ENCODE assay signal across 9 mouse cellular contexts in the genomic region with DNA sequence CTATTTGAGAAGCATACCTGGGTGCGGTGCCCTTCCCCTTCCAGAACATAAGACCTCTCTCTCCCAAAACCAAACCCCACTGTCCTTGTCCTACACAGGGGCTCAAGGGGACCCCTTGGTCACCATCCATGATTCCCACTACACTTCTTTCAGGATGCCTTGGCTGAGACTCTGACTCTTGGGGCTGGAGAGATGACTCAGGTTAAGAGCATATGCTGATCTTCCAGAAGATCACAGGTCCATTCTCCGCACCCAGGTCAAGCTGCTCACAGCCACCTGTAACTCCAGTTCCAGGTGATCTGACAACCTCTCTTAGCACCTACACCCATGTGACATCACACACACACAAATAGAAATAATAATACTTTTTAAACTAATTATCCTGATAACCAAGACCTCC. TPM values are rescaled to one million over a fixed set of nuclear protein-coding genes. Genes with fewer than 3 reads are reported as not detected.
DNase-seq lines count a peak whose midpoint lies in the region; ATAC-seq and TF ChIP-seq lines count a peak whose summit lies in the region.
"Had no signal": no experiment of that assay in that cellular context is flagged by ENCODE, and none has a peak within 500 bp of the region (broad histone marks: within the 10 kb centered on the region; RNA-seq: fewer than 3 reads in every experiment).

No protein-coding gene starts in this region.

- ATAC-seq in forebrain, embryonic 15.5 days (replicated peaks) = no peak
- ATAC-seq in liver, embryonic 15.5 days (ENCODE audit: insufficient read depth) = no peak

- peak overlapping the region; percentile 95 for H3K27ac ChIP-seq in gastrocnemius, adult 2 months
- H3K27ac ChIP-seq in forebrain, embryonic 15.5 days (replicated peaks) = peak overlapping the region; percentile 51; the same call in 1 of the 2 replicates
- H3K27ac ChIP-seq in liver, embryonic 15.5 days (replicated peaks) = no peak overlapping the region

- peaks cover 33% of the 10 kb centered on the region for H3K4me1 ChIP-seq in forebrain, embryonic 15.5 days
- no peaks in the 10 kb centered on the region for H3K4me1 ChIP-seq in liver, embryonic 15.5 days (replicated peaks)

- H3K36me3 ChIP-seq in forebrain, embryonic 15.5 days = no peaks in the 10 kb centered on the region
- H3K36me3 ChIP-seq in liver, embryonic 15.5 days (replicated peaks) = no peaks in the 10 kb centered on the region

- H3K9ac ChIP-seq in forebrain, embryonic 15.5 days (replicated peaks) = peak overlapping the region; percentile 70
- H3K9ac ChIP-seq in liver, embryonic 15.5 days = no peak overlapping the region

- no peak for DNase-seq in gastrocnemius, adult 2 months
- no peak for DNase-seq in gastrocnemius, postnatal 10 days
- peak; percentile 56 for DNase-seq in 3T3-L1 (ENCODE audit: low read depth, low spot score)
- DNase-seq in gastrocnemius, adult 8-10 months (ENCODE audit: low spot score in 2 of 2) = no peak
- DNase-seq in Muller cell, postnatal 12 days (ENCODE audit: inconsistent ontology term) = no peak
- DNase-seq in left cerebral cortex, adult 8-10 months (ENCODE audit: low spot score in 2 of 2) = no peak

- intact Hi-C loops in gastrocnemius, adult 2 months (cut with DNase I) = no loop called here

- H3K4me2 ChIP-seq in forebrain, embryonic 15.5 days (replicated peaks) = peak overlapping the region; percentile 64
- peak overlapping the region; percentile 57 for H3K4me2 ChIP-seq in liver, embryonic 15.5 days

- no peaks in the 10 kb centered on the region for H3K9me3 ChIP-seq in forebrain, embryonic 15.5 days
- H3K9me3 ChIP-seq in liver, embryonic 15.5 days (replicated peaks) = no peaks in the 10 kb centered on the region

- H3K27me3 ChIP-seq in forebrain, embryonic 15.5 days = 0 out of 2 replicates have a peak, but pooled peaks cover 5% of the 10 kb centered on the region
- H3K27me3 ChIP-seq in liver, embryonic 15.5 days = peaks cover 50% of the 10 kb centered on the region

- WGBS in forebrain, embryonic 15.5 days = 32% methylated on average over 2 of the region's 2 CpGs
- WGBS in liver, embryonic 15.5 days (ENCODE audit: insufficient replicate concordance) = 29% methylated on average over 2 of the region's 2 CpGs

- peak overlapping the region; percentile 90 for H3K4me3 ChIP-seq in gastrocnemius, adult 2 months
- peak overlapping the region; percentile 48 for H3K4me3 ChIP-seq in forebrain, embryonic 15.5 days
- peak overlapping the region; percentile 45 for H3K4me3 ChIP-seq in liver, embryonic 15.5 days (replicated peaks)

- no peak for TF ChIP-seq CTCF in gastrocnemius, adult 2 months (IDR thresholded peaks at IDR 0.05)

RNA-seq across cellular contexts. Expression of a gene that starts 16.1 kb away (rescaled TPM):
- 10 to 100 TPM; 12.7 to 18.4 TPM for total RNA-seq in gastrocnemius, adult 2 months (2021)
- total RNA-seq in gastrocnemius, postnatal 10 days (2021) = 10 to 100 TPM; 33.3 to 40.2 TPM
- 30.2 and 32.4 TPM in 2 replicates for polyA plus RNA-seq in forebrain, embryonic 15.5 days (2015; fragmentation: Nextera tagmentation; extraction: Ambion mirVana)
- 1.9 and 2.9 TPM in 2 replicates for polyA plus RNA-seq in liver, embryonic 15.5 days (2015; fragmentation: Nextera tagmentation; extraction: Ambion mirVana)
- total RNA-seq in gastrocnemius, adult 8-10 months (2022) = 10 to 100 TPM; 11.2 to 17.7 (median 14.1) TPM
- total RNA-seq in left cerebral cortex, adult 8-10 months (2022) = 10 to 100 TPM; 32.1 to 43.1 (median 38.2) TPM

RNA-seq across cellular contexts. Expression of a gene that starts 26.1 kb away (rescaled TPM):
- total RNA-seq in gastrocnemius, adult 2 months (2021) = 1 to 10 TPM in 1 of 2 experiments, under 1 TPM in 1; 0.26 to 1.3 TPM
- total RNA-seq in gastrocnemius, postnatal 10 days (2021) = not detected
- polyA plus RNA-seq in forebrain, embryonic 15.5 days (2015; fragmentation: Nextera tagmentation; extraction: Ambion mirVana) = not detected in 2 replicates
- not detected in 2 replicates for polyA plus RNA-seq in liver, embryonic 15.5 days (2015; fragmentation: Nextera tagmentation; extraction: Ambion mirVana)
- under 1 TPM; 0.29 to 0.86 (median 0.33) TPM for total RNA-seq in gastrocnemius, adult 8-10 months (2022)
- not detected for total RNA-seq in left cerebral cortex, adult 8-10 months (2022)
- total RNA-seq: layer of hippocampus, adult 18-20 months had no signal

RNA-seq across cellular contexts. Expression of a gene that starts 43.6 kb away (rescaled TPM):
- total RNA-seq in gastrocnemius, adult 2 months (2021) = under 1 TPM; 0.43 to 0.84 TPM
- total RNA-seq in gastrocnemius, postnatal 10 days (2021) = 1 to 10 TPM; 1.2 to 1.5 TPM
- 3.0 and 3.5 TPM in 2 replicates for polyA plus RNA-seq in forebrain, embryonic 15.5 days (2015; fragmentation: Nextera tagmentation; extraction: Ambion mirVana)
- polyA plus RNA-seq in liver, embryonic 15.5 days (2015; fragmentation: Nextera tagmentation; extraction: Ambion mirVana) = 0.48 and 0.52 TPM in 2 replicates
- total RNA-seq in gastrocnemius, adult 8-10 months (2022) = under 1 TPM; 0.32 to 0.87 (median 0.44) TPM
- total RNA-seq in left cerebral cortex, adult 8-10 months (2022) = 1 to 10 TPM; 7.0 to 8.4 (median 7.8) TPM

RNA-seq across cellular contexts. Expression of a gene that starts 55.0 kb away (rescaled TPM):
- total RNA-seq in gastrocnemius, adult 2 months (2021) = 1 to 10 TPM; 3.0 to 4.1 TPM
- 1 to 10 TPM; 3.6 to 6.3 TPM for total RNA-seq in gastrocnemius, postnatal 10 days (2021)
- polyA plus RNA-seq in forebrain, embryonic 15.5 days (2015; fragmentation: Nextera tagmentation; extraction: Ambion mirVana) = 0.45 and 0.66 TPM in 2 replicates
- polyA plus RNA-seq in liver, embryonic 15.5 days (2015; fragmentation: Nextera tagmentation; extraction: Ambion mirVana) = 0.35 and 0.39 TPM in 2 replicates
- total RNA-seq in gastrocnemius, adult 8-10 months (2022) = 1 to 10 TPM; 2.5 to 4.6 (median 3.4) TPM
- total RNA-seq in left cerebral cortex, adult 8-10 months (2022) = 1 to 10 TPM in 2 of 4 experiments, under 1 TPM in 2; 0.72 to 2.3 (median 1.1) TPM
